27 mouse cellular contexts compared by ENCODE assay signal in the genomic region with DNA sequence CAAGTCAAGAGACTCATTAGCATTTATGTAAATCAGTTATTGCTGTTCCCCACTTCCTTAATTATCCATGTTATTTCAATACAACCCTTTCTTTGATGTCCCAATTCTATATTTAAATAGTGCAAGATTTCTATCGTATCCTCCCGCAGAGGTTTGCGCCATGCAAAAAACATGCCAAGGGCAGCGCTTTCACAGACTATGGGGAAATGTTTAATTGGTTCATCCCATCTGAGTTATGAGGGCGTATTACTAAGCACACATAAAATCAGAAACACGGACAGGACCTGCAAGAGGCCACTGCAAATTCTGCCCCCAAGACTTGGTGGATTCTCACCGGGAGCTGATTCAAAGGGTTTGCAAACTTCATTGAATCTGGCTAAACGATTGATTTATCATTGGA.
DNase-seq lines count a peak whose midpoint lies in the region; ATAC-seq and TF ChIP-seq lines count a peak whose summit lies in the region.
"Had no signal": no experiment of that assay in that cellular context is flagged by ENCODE, and none has a peak within 500 bp of the region (broad histone marks: within the 10 kb centered on the region; RNA-seq: fewer than 3 reads in every experiment).

No protein-coding gene starts in this region.

- no peak for TF ChIP-seq POLR2A in spleen, adult 2 months (IDR thresholded peaks at IDR 0.05; ENCODE audit: low read depth, low read length)
- TF ChIP-seq POLR2A in brain, embryonic 14.5 days (IDR thresholded peaks at IDR 0.05; ENCODE audit: borderline replicate concordance, extremely low read depth, insufficient read depth, insufficient read length, poor library complexity, severe bottlenecking) = no peak

- ATAC-seq in granulocyte monocyte progenitor cell, adult 5-6 weeks (replicated peaks; ENCODE audit: poor library complexity, severe bottlenecking) = peak; percentile 78
- no peak for ATAC-seq in inflammation-experienced regulatory T-cells, adult 6 months
- ATAC-seq: CD4-positive, CD25-positive, alpha-beta regulatory T cell, adult 4 months; forebrain, embryonic 15.5 days; hindbrain, embryonic 16.5 days; intestine, embryonic 16.5 days had no signal

- 95% methylated on average over 8 of the region's 8 CpGs for WGBS in spleen, adult 2 months

- TF ChIP-seq CTCF in spleen, adult 2 months (IDR thresholded peaks at IDR 0.05; ENCODE audit: extremely low read depth, insufficient read depth, insufficient read length, insufficient replicate concordance) = no peak
- no peak for TF ChIP-seq CTCF in brain, embryonic 14.5 days (IDR thresholded peaks at IDR 0.05; ENCODE audit: borderline replicate concordance, extremely low read depth, insufficient read depth, insufficient read length)

- no peak overlapping the region for H3K4me3 ChIP-seq in spleen, adult 2 months (ENCODE audit: extremely low read depth, insufficient read depth, insufficient read length)
- H3K4me3 ChIP-seq: embryonic facial prominence, embryonic 12.5 days; embryonic facial prominence, embryonic 15.5 days; forebrain, embryonic 12.5 days; forebrain, embryonic 15.5 days; heart, embryonic 12.5 days; heart, embryonic 15.5 days; hindbrain, embryonic 10.5 days; hindbrain, embryonic 13.5 days had no signal

- H3K27ac ChIP-seq in spleen, adult 2 months (ENCODE audit: insufficient read depth, low read length) = peak overlapping the region; percentile 49; the same call in 1 of the 2 replicates
- H3K27ac ChIP-seq: embryonic facial prominence, embryonic 12.5 days; embryonic facial prominence, embryonic 15.5 days; forebrain, embryonic 12.5 days; forebrain, embryonic 15.5 days; heart, embryonic 15.5 days; hindbrain, embryonic 10.5 days; hindbrain, embryonic 13.5 days had no signal

- no peaks in the 10 kb centered on the region; the same call in 1 of the 2 replicates for H3K4me1 ChIP-seq in spleen, adult 2 months (ENCODE audit: control insufficient read depth, insufficient read depth, insufficient read length)
- H3K4me1 ChIP-seq: embryonic facial prominence, embryonic 12.5 days; embryonic facial prominence, embryonic 15.5 days; heart, embryonic 12.5 days; heart, embryonic 15.5 days had no signal

- H3K27me3 ChIP-seq in spleen, adult 2 months (ENCODE audit: control insufficient read depth, insufficient read depth, low read length) = no peaks in the 10 kb centered on the region
- H3K27me3 ChIP-seq: embryonic facial prominence, embryonic 12.5 days; embryonic facial prominence, embryonic 15.5 days; forebrain, embryonic 15.5 days; heart, embryonic 12.5 days; heart, embryonic 15.5 days; hindbrain, embryonic 13.5 days had no signal

- no peak for DNase-seq in spleen, adult 2 months (ENCODE audit: low read depth in 1 of 2, low spot score in 2 of 2)
- no peak for DNase-seq in spleen, postnatal 4 days (ENCODE audit: low spot score in 2 of 2)
- DNase-seq in brain, embryonic 14.5 days (ENCODE audit: low read depth) = peak; percentile 48
- no peak for DNase-seq in kidney, adult 8-10 months
- no peak for DNase-seq in gastrocnemius, postnatal 10 days
- DNase-seq: adrenal gland, adult 2 months; adrenal gland, postnatal 14 days; cerebellum, adult 18-20 months; cerebellum, adult 9-11 months; cerebellum, postnatal 25 days; gastrocnemius, postnatal 36 days; heart, adult 18-20 months; heart, postnatal 10 days; heart, postnatal 36 days had no signal

- no peaks in the 10 kb centered on the region for H3K36me3 ChIP-seq in spleen, adult 2 months (ENCODE audit: control insufficient read depth, insufficient read depth, low read length)
- H3K36me3 ChIP-seq: embryonic facial prominence, embryonic 12.5 days; embryonic facial prominence, embryonic 15.5 days; forebrain, embryonic 12.5 days; forebrain, embryonic 15.5 days; heart, embryonic 12.5 days; heart, embryonic 15.5 days; hindbrain, embryonic 10.5 days; hindbrain, embryonic 13.5 days had no signal
